Mouse (Mus musculus) embryonic fibroblast, embryonic 13.5 days (primary cell): ENCODE data around the gene Dppa3. TPM values are rescaled to one million over a fixed set of nuclear protein-coding genes. Genes with fewer than 3 reads are reported as not detected.

Source experiments
- H3K27ac ChIP-seq: 2 replicates; pipeline ENCODE4 v1.5.1; 2012; ENCODE audit warnings: low read length, control low read depth, inconsistent platforms; ENCODE audit not compliant: insufficient read depth
- H3K4me1 ChIP-seq: 2 replicates; pipeline ENCODE4 v1.6.1; 2011; ENCODE audit warnings: low read length; ENCODE audit not compliant: control insufficient read depth, insufficient read depth
- H3K4me3 ChIP-seq: 2 replicates; pipeline ENCODE4 v1.5.1; 2011; ENCODE audit warnings: mild to moderate bottlenecking, control low read depth, low read length; ENCODE audit not compliant: insufficient read depth
- CTCF ChIP-seq: IDR thresholded peaks from 2 replicates; pipeline ENCODE4 v1.5.1; 2011; ENCODE audit warnings: mild to moderate bottlenecking, control low read depth, low read length, moderate library complexity, borderline replicate concordance; ENCODE audit not compliant: insufficient read depth
- POLR2A ChIP-seq: IDR thresholded peaks from 2 replicates; pipeline ENCODE4 v1.6.1; 2011; ENCODE audit warnings: low read depth, mild to moderate bottlenecking, control low read depth, low read length, moderate library complexity
- polyA plus RNA-seq: library from polyadenylated mRNA; stranded (reverse); fragments of >200 nt; gene quantifications from 2 replicates; pipeline ENCODE4 v1.2.4, GENCODE M21; 2011; ENCODE audit warnings: low read depth; ENCODE audit not compliant: missing spikeins, insufficient read length

Dppa3 gene
- polyA plus RNA-seq, 1 experiment = not detected

GRCm38 (mm10) chr6:122662551-122663264 is 36.5 kb downstream of the Dppa3 start:
- TF ChIP-seq CTCF (no peak), POLR2A (no peak)
- no peaks in the 10 kb centered on the region for H3K4me1 ChIP-seq
- H3K27ac ChIP-seq = no peak overlapping the region
- H3K4me3 ChIP-seq = no peak overlapping the region

- H3K4me1 ChIP-seq = no peaks in the 10 kb centered on the region
- no peak overlapping the region for H3K27ac ChIP-seq
- no peak for TF ChIP-seq POLR2A
- TF ChIP-seq CTCF = no peak
- no peak overlapping the region for H3K4me3 ChIP-seq
Measured at GRCm38 (mm10) chr6:122663596-122664206, 37.5 kb downstream of the Dppa3 start.

GRCm38 (mm10) chr6:122665866-122666265 is 39.7 kb downstream of the Dppa3 start:
- no peak for TF ChIP-seq POLR2A
- TF ChIP-seq CTCF = no peak
- H3K4me3 ChIP-seq = no peak overlapping the region
- H3K4me1 ChIP-seq = no peaks in the 10 kb centered on the region
- H3K27ac ChIP-seq = no peak overlapping the region

DNA sequence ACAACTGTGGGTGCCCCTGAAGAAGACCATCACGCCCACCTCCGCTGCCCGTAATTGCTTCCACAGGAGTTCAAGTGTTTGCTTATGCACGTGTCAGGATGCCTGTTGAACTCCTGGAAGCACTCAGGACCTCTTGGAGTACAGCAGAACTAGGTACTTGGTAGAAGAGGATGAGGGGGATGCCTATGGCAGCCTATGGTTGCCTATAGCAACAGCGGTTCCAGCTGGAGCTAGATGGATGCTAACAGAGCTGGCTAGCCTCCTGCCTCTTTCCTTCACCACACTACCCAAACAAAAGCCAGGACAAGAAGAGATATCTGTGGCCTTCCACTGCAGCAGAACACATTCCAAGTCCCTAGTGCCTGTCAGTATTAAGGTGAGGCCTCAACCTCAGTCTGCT is 41.5 kb downstream of the Dppa3 start:
- TF ChIP-seq CTCF (no peak), POLR2A (no peak)
- no peak overlapping the region for H3K27ac ChIP-seq
- no peaks in the 10 kb centered on the region for H3K4me1 ChIP-seq
- no peak overlapping the region for H3K4me3 ChIP-seq

DNA sequence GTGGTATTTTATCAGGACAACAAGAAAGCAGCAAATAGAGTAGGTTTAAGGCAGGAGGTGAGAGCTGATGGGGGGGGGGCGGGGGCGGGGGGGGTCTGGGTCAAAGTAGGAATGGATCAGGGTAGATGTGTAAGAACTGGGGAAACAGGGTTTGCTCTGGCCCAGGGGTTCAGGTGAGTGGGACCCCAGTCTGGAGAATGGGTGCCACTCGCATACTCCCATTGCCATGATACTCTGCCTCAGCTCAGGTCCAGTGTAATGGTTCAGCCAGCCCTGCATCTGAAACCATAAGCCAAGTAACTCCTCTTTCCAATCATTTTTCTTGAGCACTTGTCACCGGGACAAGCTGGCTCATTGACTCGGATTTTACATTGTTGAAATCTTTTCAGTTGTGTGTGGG is 42.6 kb downstream of the Dppa3 start:
- no peak overlapping the region for H3K27ac ChIP-seq
- TF ChIP-seq POLR2A (no peak), CTCF (no peak)
- no peak overlapping the region for H3K4me3 ChIP-seq
- no peaks in the 10 kb centered on the region for H3K4me1 ChIP-seq

GRCm38 (mm10) chr6:122669406-122670200 is 43.4 kb downstream of the Dppa3 start:
- Histone ChIP-seq H3K4me1 (no peaks in the 10 kb centered on the region), H3K27ac (no peak overlapping the region), H3K4me3 (no peak overlapping the region; the same call in 1 of the 2 replicates)
- TF ChIP-seq CTCF = peak; percentile 99
- TF ChIP-seq POLR2A = no peak

GRCm38 (mm10) chr6:122670201-122670551 is 44.0 kb downstream of the Dppa3 start:
- TF ChIP-seq CTCF (no peak), POLR2A (no peak)
- no peak overlapping the region for H3K27ac ChIP-seq
- no peaks in the 10 kb centered on the region for H3K4me1 ChIP-seq
- no peak overlapping the region for H3K4me3 ChIP-seq

- TF ChIP-seq CTCF (no peak), POLR2A (no peak)
- Histone ChIP-seq H3K4me1 (no peaks in the 10 kb centered on the region), H3K4me3 (no peak overlapping the region), H3K27ac (no peak overlapping the region)
Measured at GRCm38 (mm10) chr6:122670841-122671240, 44.6 kb downstream of the Dppa3 start.

- TF ChIP-seq POLR2A (no peak), CTCF (no peak)
- Histone ChIP-seq H3K27ac (no peak overlapping the region), H3K4me1 (no peaks in the 10 kb centered on the region), H3K4me3 (no peak overlapping the region)
Measured at GRCm38 (mm10) chr6:122672746-122673145, 46.5 kb downstream of the Dppa3 start.

Other genes with a start within 250 kb of the Dppa3 start
- 0.97 and 1.3 TPM in 2 replicates for gene Rimklb, start 127.6 kb upstream of the Dppa3 start, polyA plus RNA-seq
- gene Mfap5, start 120.6 kb upstream of the Dppa3 start, polyA plus RNA-seq = 66.5 and 67.6 TPM in 2 replicates
- not detected in 2 replicates for gene Aicda, start 72.6 kb upstream of the Dppa3 start, polyA plus RNA-seq
- 7.4 and 9.4 TPM in 2 replicates for gene Apobec1, start 24.0 kb upstream of the Dppa3 start, polyA plus RNA-seq
- gene Gdf3, start 16.3 kb upstream of the Dppa3 start, polyA plus RNA-seq = not detected in 2 replicates
- 0.93 and 1.1 TPM in 2 replicates for gene Nanog, start 81.1 kb downstream of the Dppa3 start, polyA plus RNA-seq
- 4.9 and 6.1 TPM in 2 replicates for gene Slc2a3, start 175.2 kb downstream of the Dppa3 start, polyA plus RNA-seq
- 19.8 and 23.7 TPM in 2 replicates for gene Foxj2, start 193.5 kb downstream of the Dppa3 start, polyA plus RNA-seq
- gene C3ar1, start 229.8 kb downstream of the Dppa3 start, polyA plus RNA-seq = 1.3 and 2.3 TPM in 2 replicates
- gene Necap1, start 248.1 kb downstream of the Dppa3 start, polyA plus RNA-seq = 45.2 and 47.4 TPM in 2 replicates